Mouse (Mus musculus) hindbrain, postnatal 0 days (tissue): ENCODE data around the gene Usp32. TPM values are rescaled to one million over a fixed set of nuclear protein-coding genes. Genes with fewer than 3 reads are reported as not detected.

ENCODE experiments used
- ATAC-seq: fragments of 200-750 bp; cut with Nextera tagmentation; 2 replicates; pipeline ENCODE4 v1.8.0; 2017; ENCODE audit warnings: mild to moderate bottlenecking, moderate TSS enrichment, moderate library complexity
- DNase-seq: peaks from one replicate; pipeline ENCODE4 v3.0.0-alpha.2; 2015; ENCODE audit warnings: low spot score
- H3K27ac ChIP-seq: fragments of 300-500 bp; sonication (generic); 2 replicates; pipeline ENCODE4 v1.5.1; 2014; ENCODE audit warnings: mild to moderate bottlenecking
- H3K27me3 ChIP-seq: fragments of 300-500 bp; sonication (generic); 2 replicates; pipeline ENCODE4 v1.6.1; 2014; ENCODE audit warnings: low read length, mixed read lengths; ENCODE audit not compliant: insufficient read depth
- H3K36me3 ChIP-seq: fragments of 300-500 bp; sonication (generic); 2 replicates; pipeline ENCODE4 v1.6.1; 2014; ENCODE audit warnings: low read length, mixed read lengths; ENCODE audit not compliant: insufficient read depth
- H3K4me1 ChIP-seq: fragments of 300-500 bp; sonication (generic); 2 replicates; pipeline ENCODE4 v1.6.1; 2014; ENCODE audit warnings: antibody characterized with exemption, low read length, mixed read lengths; ENCODE audit not compliant: insufficient read depth
- H3K4me2 ChIP-seq: fragments of 300-500 bp; sonication (generic); 2 replicates; pipeline ENCODE4 v1.6.1; 2014; ENCODE audit warnings: low read depth, mild to moderate bottlenecking, low read length, moderate library complexity, mixed read lengths
- H3K4me3 ChIP-seq: fragments of 300-500 bp; sonication (generic); 2 replicates; pipeline ENCODE4 v1.5.1; 2014; ENCODE audit warnings: low read length
- H3K9ac ChIP-seq: fragments of 300-500 bp; sonication (generic); replicated peaks from 2 replicates; pipeline ENCODE4 v1.6.1; 2014; ENCODE audit warnings: mild to moderate bottlenecking, low read length, moderate library complexity, mixed read lengths
- H3K9me3 ChIP-seq: fragments of 300-500 bp; sonication (generic); 2 replicates; pipeline ENCODE4 v1.6.1; 2016; ENCODE audit warnings: low read length, mixed read lengths
- CTCF ChIP-seq: IDR thresholded peaks from 2 replicates; pipeline ENCODE4 v1.5.1; 2016; ENCODE audit warnings: antibody characterized with exemption, control low read depth, low read depth
- WGBS: fragments of 180-500 bp; shearing (Covaris S2); extraction: QIAGEN DNeasy Blood & Tissue Kit; methylation state at CpG from one replicate; pipeline ENCODE4 v1.1.7; 2014; 5-methylcytosine and 5-hydroxymethylcytosine counted together
- polyA plus RNA-seq: library from polyadenylated mRNA; unstranded; fragments of >200 nt; fragmentation: Nextera tagmentation; extraction: Ambion mirVana; gene quantifications from 2 replicates; pipeline ENCODE4 v1.2.1, GENCODE M21; 2015
- total RNA-seq: library from RNA; depleted of rRNA; stranded (reverse); fragments of >200 nt; gene quantifications from 2 replicates; pipeline ENCODE4 v1.2.3, GENCODE M21; 2014

Gene Usp32
- total and polyA plus RNA-seq, 2 experiments from 2014 or later, result 10.0 to 33.3 TPM

DNA sequence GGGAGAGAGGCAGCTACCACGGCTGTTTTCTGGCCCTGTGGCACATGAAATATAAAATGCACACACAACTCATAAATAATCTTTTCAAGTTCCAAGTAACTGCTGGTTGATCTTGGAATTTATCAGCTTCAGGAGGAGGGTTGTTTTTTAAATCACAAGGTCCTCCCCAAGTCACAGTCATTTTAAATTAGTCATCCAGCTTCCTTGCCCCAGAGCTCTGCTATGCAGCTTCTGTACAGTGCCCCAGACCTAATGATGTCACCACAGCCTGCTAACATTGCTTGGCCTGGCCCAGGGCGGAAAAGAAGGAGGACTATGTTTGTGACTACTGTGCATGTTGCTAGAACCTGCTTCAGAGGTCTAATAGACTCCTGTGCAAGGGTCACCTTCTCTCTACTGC, 17.3 kb upstream of the Usp32 start:
- no peak overlapping the region for H3K4me2 ChIP-seq
- ATAC-seq (no peak), DNase-seq (no peak)
- H3K9ac ChIP-seq, result no peak overlapping the region
- H3K9me3 ChIP-seq, result no peaks in the 10 kb centered on the region
- WGBS, result 76% methylated on average over 2 of the region's 2 CpGs
- no peak for TF ChIP-seq CTCF
- H3K27me3 ChIP-seq, result no peaks in the 10 kb centered on the region
- no peak overlapping the region for H3K4me3 ChIP-seq
- no peaks in the 10 kb centered on the region for H3K36me3 ChIP-seq
- no peak overlapping the region for H3K27ac ChIP-seq
- no peaks in the 10 kb centered on the region for H3K4me1 ChIP-seq

DNA sequence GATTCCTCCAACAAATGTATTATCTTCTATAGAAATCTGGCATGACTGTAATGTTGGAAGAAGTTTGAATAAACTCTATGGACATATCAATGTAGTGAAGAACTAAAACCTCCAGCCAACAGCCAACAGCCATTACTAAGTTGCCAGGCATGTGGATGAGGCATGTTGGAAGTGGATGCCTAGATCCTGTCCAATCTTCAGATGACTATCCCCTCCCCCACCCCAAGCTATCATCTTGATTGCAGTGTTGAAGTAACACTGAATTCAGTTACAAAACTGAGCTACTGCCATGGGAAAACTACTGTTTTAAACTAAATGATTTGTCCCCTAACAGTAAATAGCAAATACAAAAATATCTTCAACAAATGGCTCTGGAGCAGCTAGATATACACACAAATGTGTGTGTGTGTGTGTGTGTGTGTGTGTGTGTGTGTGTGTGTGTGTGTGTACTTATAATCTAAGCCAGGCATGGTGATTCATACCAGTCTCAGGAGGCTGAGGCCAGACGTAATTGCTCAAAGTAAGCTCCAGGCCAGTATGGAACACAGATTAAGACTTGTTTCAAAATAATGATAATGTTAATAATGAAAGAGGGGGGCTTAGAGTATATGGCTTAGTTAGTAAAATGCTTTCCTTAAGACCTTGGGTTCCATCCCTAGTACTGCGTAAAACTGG, 12.4 kb upstream of the Usp32 start:
- no peak for DNase-seq
- H3K9ac ChIP-seq, result no peak overlapping the region
- H3K9me3 ChIP-seq, result no peaks in the 10 kb centered on the region
- no peaks in the 10 kb centered on the region for H3K4me1 ChIP-seq
- no peaks in the 10 kb centered on the region for H3K27me3 ChIP-seq
- TF ChIP-seq CTCF, result no peak
- ATAC-seq, result no peak
- WGBS, result 83% methylated on average over 2 of the region's 2 CpGs
- no peaks in the 10 kb centered on the region for H3K36me3 ChIP-seq
- H3K27ac ChIP-seq, result no peak overlapping the region
- H3K4me2 ChIP-seq, result no peak overlapping the region
- H3K4me3 ChIP-seq, result no peak overlapping the region

DNA sequence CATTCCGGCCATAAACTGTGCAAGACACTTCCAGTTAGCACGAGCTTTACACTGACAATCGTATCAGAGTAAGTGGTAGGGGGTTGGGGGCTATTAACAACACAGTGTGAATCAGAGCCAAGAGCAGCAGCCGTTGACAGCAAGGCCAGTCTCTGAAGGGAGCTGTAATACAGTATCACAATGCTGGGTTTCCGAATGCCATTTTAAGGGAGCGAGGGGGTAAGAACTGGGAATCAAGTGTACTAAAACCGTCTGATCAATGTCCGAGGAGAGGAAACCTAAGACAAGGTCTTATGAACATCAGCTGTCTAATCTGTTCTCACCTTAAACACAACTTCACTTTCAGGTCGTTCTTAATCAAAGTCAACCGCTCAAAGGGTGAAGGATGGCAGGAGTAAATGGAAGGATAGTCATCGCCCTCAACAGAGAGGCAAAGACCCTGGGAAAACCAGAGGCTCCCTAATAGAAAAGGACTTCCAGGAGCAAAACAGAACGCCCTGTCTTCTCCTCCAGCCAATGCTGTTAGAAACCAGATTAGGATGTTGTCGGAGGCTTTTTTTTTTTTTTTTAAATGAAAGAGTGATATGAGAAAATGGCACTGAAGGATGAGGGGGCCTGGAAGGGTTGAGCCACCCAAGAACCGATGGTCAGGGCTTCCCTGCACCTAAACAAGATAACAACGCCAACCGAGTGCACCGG, 1.0 kb downstream of the Usp32 start:
- peak; percentile 58 for DNase-seq
- H3K4me2 ChIP-seq, result peak overlapping the region; percentile 80
- under 1% methylated on average over 17 of the region's 17 CpGs for WGBS
- H3K9me3 ChIP-seq, result no peaks in the 10 kb centered on the region
- no peaks in the 10 kb centered on the region for H3K27me3 ChIP-seq
- H3K27ac ChIP-seq, result peak overlapping the region; percentile 90
- no peak for TF ChIP-seq CTCF
- peak overlapping the region; percentile 90 for H3K9ac ChIP-seq
- no peak for ATAC-seq
- peak overlapping the region; percentile 94 for H3K4me3 ChIP-seq
- H3K4me1 ChIP-seq, result no peaks in the 10 kb centered on the region
- H3K36me3 ChIP-seq, result no peaks in the 10 kb centered on the region

- no peaks in the 10 kb centered on the region for H3K4me1 ChIP-seq
- no peak overlapping the region for H3K27ac ChIP-seq
- no peaks in the 10 kb centered on the region for H3K36me3 ChIP-seq
- DNase-seq, result no peak
- H3K27me3 ChIP-seq, result no peaks in the 10 kb centered on the region
- no peak overlapping the region for H3K9ac ChIP-seq
- H3K4me3 ChIP-seq, result no peak overlapping the region
- no peak for ATAC-seq
- H3K4me2 ChIP-seq, result no peak overlapping the region
- 73% methylated on average over 2 of the region's 2 CpGs for WGBS
- no peaks in the 10 kb centered on the region for H3K9me3 ChIP-seq
- TF ChIP-seq CTCF, result no peak
Observed at GRCm38 (mm10) chr11:85131542-85131941, 8.4 kb downstream of the Usp32 start.

DNA sequence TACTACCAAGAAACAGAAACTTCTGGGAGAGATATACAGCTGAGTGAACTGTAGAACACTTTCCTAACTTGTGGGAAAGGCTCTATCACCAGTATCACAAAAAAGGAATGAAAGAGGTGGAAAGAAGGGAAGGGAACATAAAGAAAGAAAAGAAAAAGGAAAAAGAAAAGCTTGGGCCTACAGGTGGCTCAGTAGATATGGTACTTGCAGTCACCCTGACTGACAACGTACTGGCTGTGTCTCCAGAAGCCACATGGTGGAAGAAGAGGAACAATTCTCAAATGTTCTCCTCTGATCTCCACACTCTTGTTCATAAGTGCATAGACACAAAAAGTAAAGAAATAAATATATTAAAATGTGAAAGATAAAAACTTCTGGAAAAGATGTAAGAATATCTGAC, 11.1 kb downstream of the Usp32 start:
- TF ChIP-seq CTCF, result no peak
- no peak for DNase-seq
- Histone ChIP-seq H3K9ac (no peak overlapping the region), H3K27ac (no peak overlapping the region), H3K4me3 (no peak overlapping the region), H3K36me3 (no peaks in the 10 kb centered on the region), H3K9me3 (no peaks in the 10 kb centered on the region), H3K4me1 (no peaks in the 10 kb centered on the region), H3K27me3 (no peaks in the 10 kb centered on the region), H3K4me2 (no peak overlapping the region)
- 81% methylated on average over 1 of the region's 1 CpGs for WGBS
- no peak for ATAC-seq

DNA sequence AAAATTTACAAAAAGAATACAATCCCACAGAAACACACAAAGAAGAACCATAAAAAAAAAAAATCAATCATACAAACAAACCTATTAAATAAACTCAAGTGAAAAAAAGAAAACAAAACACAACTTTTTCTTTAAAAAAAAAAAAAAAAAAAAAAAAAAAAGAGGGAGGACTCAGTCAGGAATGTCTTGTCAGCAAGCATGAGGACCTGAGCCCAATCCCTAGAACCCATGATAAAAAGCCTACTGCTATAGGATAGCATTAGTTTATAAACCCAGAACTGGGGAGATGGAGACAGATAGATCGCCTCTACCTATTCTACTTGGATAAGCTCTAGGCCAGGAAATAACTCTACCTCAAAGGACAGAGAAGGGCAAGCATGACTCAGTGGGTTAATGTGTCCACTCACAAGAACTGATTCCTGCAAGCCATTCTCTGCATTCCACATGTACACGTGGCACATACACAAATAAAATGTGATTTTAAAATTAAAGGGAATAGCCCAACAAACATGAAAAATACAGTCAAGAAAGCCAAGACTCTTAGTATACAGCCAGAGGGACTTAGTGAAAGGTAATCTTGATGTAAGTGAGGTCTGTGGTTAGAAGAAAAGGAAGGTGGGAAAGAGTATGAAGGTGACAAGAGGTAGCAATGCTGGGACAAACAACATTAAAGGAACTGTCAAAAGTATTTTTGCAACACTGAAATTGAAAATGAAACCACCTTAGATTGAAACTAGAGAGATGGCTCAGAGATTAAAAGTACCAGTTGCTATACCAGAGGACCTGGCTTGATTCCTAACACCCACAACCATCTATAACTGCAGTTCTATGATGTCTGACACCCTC, 13.5 kb downstream of the Usp32 start:
- WGBS, result 92% methylated on average over 2 of the region's 2 CpGs
- no peak for ATAC-seq
- no peak for TF ChIP-seq CTCF

More for the DNA sequence above, 13.5 kb downstream of the Usp32 start:
- no peaks in the 10 kb centered on the region for H3K4me1 ChIP-seq
- H3K36me3 ChIP-seq, result no peaks in the 10 kb centered on the region
- no peak overlapping the region for H3K4me2 ChIP-seq
- no peaks in the 10 kb centered on the region for H3K27me3 ChIP-seq
- H3K9me3 ChIP-seq, result no peaks in the 10 kb centered on the region
- H3K27ac ChIP-seq, result no peak overlapping the region
- no peak for DNase-seq
- no peak overlapping the region for H3K4me3 ChIP-seq
- no peak overlapping the region for H3K9ac ChIP-seq
